Mouse (Mus musculus) Patski (cell line): ENCODE measurements around the gene Efcab11. TPM values are rescaled to one million over a fixed set of nuclear protein-coding genes. Genes with fewer than 3 reads are reported as not detected.

Experiments
- ATAC-seq: fragments of 100-300 bp; one replicate; pipeline ENCODE4 v1.8.0; 2021
- CTCF ChIA-PET: fragments of 350-600 bp; sonication (Branson Sonifier 250); formaldehyde crosslinking; loops from one replicate; lab custom pipeline; 2022; ENCODE audit warnings: inconsistent platforms; lab: Charles Lee
- POLR2A ChIA-PET: fragments of 350-600 bp; sonication (Branson Sonifier 250); formaldehyde crosslinking; loops from one replicate; lab custom pipeline; 2022; ENCODE audit warnings: antibody characterized with exemption, inconsistent platforms; lab: Charles Lee
- DNase-seq: peaks from one replicate; pipeline ENCODE4 v3.0.0-alpha.2; 2011; ENCODE audit warnings: low read depth, low spot score
- H3K27me3 ChIP-seq: fragments of 371-371 bp; one replicate; pipeline ENCODE4 v1.5.1; 2021
- CTCF ChIP-seq: fragments of 100-300 bp; IDR thresholded peaks from one replicate; pipeline ENCODE4 v1.5.1; 2021
- in situ Hi-C: fragments of 300-500 bp; cut with MboI; formaldehyde crosslinking; loops from 3 replicates; pipeline ENCODE4 v1.11.1; 2018; ENCODE audit warnings: low pct_unique_long_range_greater_than_20kb, mixed read lengths
- polyA plus RNA-seq: library from polyadenylated mRNA; unstranded; gene quantifications from one replicate; pipeline ENCODE4 v1.2.3, GENCODE M21; 2021

Gene Efcab11
- polyA plus RNA-seq, 1 experiment from 2014 or later = 3.1 TPM

DNA sequence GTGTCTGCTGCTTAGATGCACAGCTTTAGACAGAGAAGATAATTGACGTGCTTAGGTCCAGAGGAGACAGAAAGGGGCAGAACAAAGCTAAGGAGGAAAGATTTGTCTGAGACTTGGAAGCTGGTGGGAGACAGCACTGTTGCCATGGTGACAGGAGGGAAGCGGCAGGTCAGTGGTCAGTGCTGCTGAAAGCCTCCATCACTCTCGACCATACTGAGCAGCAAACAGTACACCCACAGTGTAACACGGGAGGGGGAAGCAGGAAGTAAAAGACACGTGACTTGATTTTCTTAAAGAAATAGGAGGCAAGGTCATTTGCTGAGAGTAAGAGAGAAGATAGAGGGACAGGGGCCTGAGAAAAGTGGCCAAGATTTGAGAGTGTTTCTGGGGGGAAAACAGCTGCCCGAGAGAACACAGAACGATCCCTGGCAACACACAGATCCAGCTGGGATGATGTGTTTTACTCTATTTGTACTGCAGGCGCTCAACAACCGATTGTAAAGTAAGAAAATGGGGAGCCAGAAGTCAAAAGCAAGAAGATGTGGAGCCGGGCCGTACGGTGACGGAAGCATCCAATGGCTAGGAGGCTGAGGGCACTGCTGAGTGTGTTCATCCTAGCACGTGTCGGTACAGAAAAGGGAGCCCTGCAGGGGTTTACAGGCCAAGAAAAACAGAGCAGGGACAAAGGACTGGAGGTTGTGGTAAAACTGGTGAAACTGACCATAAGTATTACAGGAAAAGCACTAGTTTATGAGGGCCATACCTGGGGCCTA lies 126.3 kb downstream of the Efcab11 start:
- ATAC-seq (no peak), DNase-seq (no peak)
- in situ Hi-C loops = no loop called here
- TF ChIP-seq CTCF = no peak
- no peaks in the 10 kb centered on the region for H3K27me3 ChIP-seq
- ChIA-PET POLR2A (no interaction called here), CTCF (no interaction called here)

DNA sequence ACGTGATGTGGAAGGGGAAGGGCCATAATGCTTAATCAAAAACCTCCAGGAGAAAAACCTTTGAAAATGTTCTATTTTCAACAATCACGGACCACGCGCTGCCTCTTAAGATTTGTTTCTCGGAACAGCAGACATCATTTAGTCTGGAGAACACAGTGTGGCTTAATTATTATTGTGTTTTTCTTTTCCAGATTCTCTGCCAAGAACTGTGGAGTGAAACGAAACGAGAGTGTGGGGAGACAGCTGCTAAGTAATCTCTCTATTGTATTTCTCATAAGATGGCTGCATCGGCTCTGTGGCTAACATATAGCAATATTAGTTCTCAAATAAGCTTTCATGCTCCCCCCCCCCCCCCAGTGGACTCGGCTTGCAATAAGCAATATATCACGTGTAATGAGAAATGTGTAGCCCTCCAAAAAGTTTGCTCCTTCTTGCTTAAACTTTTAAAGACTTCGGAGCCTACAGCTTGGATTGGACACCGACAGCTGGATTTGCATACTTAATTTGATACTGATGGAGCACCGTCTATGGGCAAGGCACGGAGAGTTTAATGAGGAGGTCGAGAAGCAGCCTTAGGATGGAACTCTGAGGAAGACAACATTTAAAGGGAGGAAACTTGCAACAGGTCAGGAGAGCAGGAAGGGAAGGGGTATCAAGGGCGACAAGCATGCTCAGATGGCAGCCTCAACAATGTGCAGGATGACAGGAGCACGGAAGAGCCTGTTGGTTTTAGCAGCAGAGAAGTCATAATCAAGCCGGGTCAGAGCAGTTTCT lies 127.1 kb downstream of the Efcab11 start:
- ChIA-PET POLR2A (no interaction called here), CTCF (no interaction called here)
- in situ Hi-C loops = no loop called here
- TF ChIP-seq CTCF = no peak
- ATAC-seq (no peak), DNase-seq (no peak)
- no peaks in the 10 kb centered on the region for H3K27me3 ChIP-seq

GRCm38 (mm10) chr12:99756213-99756612 lies 128.0 kb downstream of the Efcab11 start:
- no peak for DNase-seq
- CTCF ChIA-PET = no interaction called here
- no peaks in the 10 kb centered on the region for H3K27me3 ChIP-seq
- in situ Hi-C loops = no loop called here
- POLR2A ChIA-PET = no interaction called here
- ATAC-seq = no peak
- TF ChIP-seq CTCF = no peak

GRCm38 (mm10) chr12:99752986-99753385 lies 131.3 kb downstream of the Efcab11 start:
- in situ Hi-C loops = no loop called here
- ATAC-seq = no peak
- ChIA-PET CTCF (interaction anchor here (2.4 kb wide), 1 partner anchor 11 kb away, joined by 7 read pairs; no protein-coding TSS in a partner anchor), POLR2A (no interaction called here)
- H3K27me3 ChIP-seq = no peaks in the 10 kb centered on the region
- no peak for DNase-seq
- TF ChIP-seq CTCF = no peak

GRCm38 (mm10) chr12:99749391-99749790 lies 134.8 kb downstream of the Efcab11 start:
- ChIA-PET CTCF (no interaction called here), POLR2A (interaction anchor here (0.7 kb wide), 1 partner anchor 63 kb away, joined by 3 read pairs; no protein-coding TSS in a partner anchor)
- H3K27me3 ChIP-seq = no peaks in the 10 kb centered on the region
- TF ChIP-seq CTCF = no peak
- in situ Hi-C loops = no loop called here
- DNase-seq = no peak
- no peak for ATAC-seq

GRCm38 (mm10) chr12:99741631-99742030 lies 142.6 kb downstream of the Efcab11 start:
- ATAC-seq (no peak), DNase-seq (no peak)
- TF ChIP-seq CTCF = no peak
- ChIA-PET CTCF (no interaction called here), POLR2A (no interaction called here)
- H3K27me3 ChIP-seq = no peaks in the 10 kb centered on the region
- in situ Hi-C loops = no loop called here

- DNase-seq (no peak), ATAC-seq (no peak)
- no peaks in the 10 kb centered on the region for H3K27me3 ChIP-seq
- POLR2A ChIA-PET = no interaction called here
- in situ Hi-C loops = no loop called here
- CTCF ChIA-PET = no interaction called here
- no peak for TF ChIP-seq CTCF
Observed at GRCm38 (mm10) chr12:99739211-99739610, 145.0 kb downstream of the Efcab11 start.

DNA sequence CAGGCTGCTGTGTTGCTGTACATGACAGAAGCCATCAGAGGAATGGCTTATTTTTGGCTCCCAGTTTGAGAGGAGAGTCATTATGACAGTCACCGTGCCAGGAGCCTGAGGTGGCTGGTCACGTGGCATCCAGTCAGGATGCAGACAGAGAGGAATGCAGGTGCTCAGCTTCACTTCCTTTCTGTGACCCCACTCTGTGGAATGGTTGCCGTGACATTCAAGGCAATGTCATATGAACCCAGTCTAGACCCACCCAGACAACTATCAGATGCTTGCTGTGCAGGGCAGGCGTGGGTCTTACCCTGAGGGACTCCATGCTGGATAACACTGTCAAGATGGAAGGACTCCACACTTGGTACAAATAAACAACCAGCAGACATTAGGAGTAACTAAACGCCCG lies 146.0 kb downstream of the Efcab11 start:
- ChIA-PET CTCF (no interaction called here), POLR2A (no interaction called here)
- no peak for DNase-seq
- ATAC-seq = no peak
- TF ChIP-seq CTCF = no peak
- in situ Hi-C loops = no loop called here
- H3K27me3 ChIP-seq = no peaks in the 10 kb centered on the region

- in situ Hi-C loops = no loop called here
- no peak for TF ChIP-seq CTCF
- POLR2A ChIA-PET = no interaction called here
- H3K27me3 ChIP-seq = no peaks in the 10 kb centered on the region
- DNase-seq = no peak
- CTCF ChIA-PET = no interaction called here
- ATAC-seq = no peak
Observed at GRCm38 (mm10) chr12:99736971-99737370, 147.3 kb downstream of the Efcab11 start.

- no peak for DNase-seq
- ChIA-PET CTCF (no interaction called here), POLR2A (no interaction called here)
- TF ChIP-seq CTCF = no peak
- ATAC-seq = no peak
- no peaks in the 10 kb centered on the region for H3K27me3 ChIP-seq
- in situ Hi-C loops = no loop called here
Observed at GRCm38 (mm10) chr12:99735172-99735571, 149.1 kb downstream of the Efcab11 start.

- no peaks in the 10 kb centered on the region for H3K27me3 ChIP-seq
- ATAC-seq (no peak), DNase-seq (no peak)
- in situ Hi-C loops = no loop called here
- no peak for TF ChIP-seq CTCF
- POLR2A ChIA-PET = no interaction called here
- CTCF ChIA-PET = no interaction called here
Observed at GRCm38 (mm10) chr12:99724206-99724605, 160.0 kb downstream of the Efcab11 start.
